Mouse (Mus musculus): Measurements from ENCODE around the gene Pole2.

DNA sequence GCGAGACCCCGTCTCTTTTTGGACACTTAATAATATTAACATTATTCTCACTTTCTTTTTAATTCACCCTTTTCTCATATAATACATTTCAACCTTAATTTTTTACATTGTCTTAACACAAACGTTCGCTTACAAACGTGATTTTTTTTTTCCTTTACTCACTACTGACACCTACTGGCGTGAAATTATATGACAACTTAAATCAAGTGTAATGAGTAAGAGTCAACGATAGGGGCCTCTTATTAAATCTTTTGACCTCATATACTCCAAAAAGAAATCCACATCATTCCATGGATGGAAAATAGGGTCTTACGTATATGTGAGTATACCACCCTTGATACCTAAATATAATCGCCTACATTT is 68.4 kb downstream of the Pole2 start:
- TF ChIP-seq GATA1 (IDR thresholded peaks at IDR 0.05; ENCODE audit: low read length) (no peak), TAL1 (IDR thresholded peaks at IDR 0.05; ENCODE audit: low read length) (no peak)

Measured in erythroblast, embryonic 14.5 days (primary cell).